Mouse (Mus musculus): Measurements from ENCODE around the gene 1600002K03Rik.

GRCm38 (mm10) chr10:80162243-80162608 is 10.5 kb upstream of the 1600002K03Rik start:
- no peak for TF ChIP-seq POLR2A (IDR thresholded peaks at IDR 0.05; ENCODE audit: low read depth, low read length)
- no peak for TF ChIP-seq CTCF (conservative IDR thresholded peaks at IDR 0.05; ENCODE audit: insufficient read depth, insufficient read length, low read depth, low read length)

Data from kidney, adult 2 months (tissue).